Mouse (Mus musculus) 3T3-L1 (cell line): ENCODE results near the gene Gstp2.

ENCODE experiments used
- DNase-seq: peaks from one replicate; pipeline ENCODE4 v3.0.0-alpha.2; 2015; ENCODE audit warnings: low read depth, low spot score

Gstp2 gene

DNA sequence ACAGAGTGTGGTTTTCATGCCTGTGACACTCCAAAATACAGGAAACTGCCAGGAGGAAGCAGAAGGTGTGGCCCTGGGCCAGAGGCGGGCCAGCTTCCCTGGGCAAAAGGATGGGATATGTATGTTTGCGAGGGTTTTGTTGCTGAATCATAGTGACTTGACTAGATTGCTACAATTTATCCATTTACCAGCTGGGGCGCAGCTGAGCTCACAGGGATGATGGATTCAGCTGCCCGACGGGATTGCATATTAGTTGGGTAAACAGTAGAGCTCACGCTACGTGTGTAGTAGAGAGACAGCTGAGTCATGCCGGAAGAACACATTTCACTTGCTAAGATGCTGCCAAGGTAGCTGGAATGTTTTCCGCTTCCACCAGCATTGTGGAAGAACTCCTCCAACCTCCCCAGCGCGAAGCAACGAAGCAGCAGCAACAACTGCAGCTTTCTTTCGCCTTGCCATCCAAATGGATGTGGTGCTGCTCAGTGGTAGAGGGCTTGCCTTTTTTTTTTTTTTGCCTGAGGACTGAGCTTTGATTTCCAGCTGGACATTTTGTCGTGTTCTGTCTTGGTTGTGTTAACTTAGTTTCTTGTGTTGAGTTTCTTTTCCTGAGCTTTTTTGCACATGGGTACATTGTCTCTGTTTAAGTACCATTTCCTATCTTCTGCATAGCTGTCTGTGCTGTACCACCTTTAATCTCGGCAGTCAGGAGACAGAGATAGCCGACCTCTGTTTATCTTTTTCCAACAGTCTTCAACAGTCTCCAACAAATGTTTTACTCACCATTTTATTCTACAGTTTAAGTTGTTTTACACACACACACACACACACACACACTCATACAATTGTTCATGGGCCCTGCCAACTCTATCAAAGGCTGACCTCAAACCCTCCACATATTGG lies at the start of gene Gstp2:
Gstp2 (minus strand) TSS at position 58 of the 900 bp plus-strand sequence.
- peak; percentile 99 for DNase-seq

DNA sequence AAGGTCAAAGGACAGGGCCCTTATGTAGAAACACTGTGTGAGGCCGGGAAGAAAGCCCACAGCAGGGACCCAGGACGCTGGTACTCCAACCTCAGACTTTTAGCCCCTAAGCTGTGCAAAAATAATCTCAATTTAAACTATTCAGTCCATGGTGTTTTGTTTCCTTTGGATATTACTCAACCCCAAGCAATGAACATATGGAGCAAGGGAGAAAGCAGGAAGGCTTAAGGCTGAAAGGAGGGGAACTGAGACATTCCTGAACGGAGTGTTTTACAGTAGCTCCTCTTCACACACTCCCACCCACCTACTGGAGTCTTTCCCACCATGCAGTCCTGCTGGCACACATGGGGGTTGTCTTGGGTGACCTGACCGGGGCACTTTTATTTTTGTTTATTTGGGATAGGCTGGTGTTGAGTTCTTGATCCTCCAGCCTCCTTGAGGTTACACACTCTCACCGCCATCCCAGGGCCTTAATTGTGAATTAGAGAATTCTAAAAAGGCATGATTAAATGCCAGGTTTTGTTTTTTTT lies 49.0 kb upstream of the Gstp2 start:
- DNase-seq, result peak; percentile 29

GRCm38 (mm10) chr19:4094348-4094747 lies 48.5 kb upstream of the Gstp2 start:
- DNase-seq, result peak; percentile 27

GRCm38 (mm10) chr19:4093772-4094171 lies 47.9 kb upstream of the Gstp2 start:
- no peak for DNase-seq

DNA sequence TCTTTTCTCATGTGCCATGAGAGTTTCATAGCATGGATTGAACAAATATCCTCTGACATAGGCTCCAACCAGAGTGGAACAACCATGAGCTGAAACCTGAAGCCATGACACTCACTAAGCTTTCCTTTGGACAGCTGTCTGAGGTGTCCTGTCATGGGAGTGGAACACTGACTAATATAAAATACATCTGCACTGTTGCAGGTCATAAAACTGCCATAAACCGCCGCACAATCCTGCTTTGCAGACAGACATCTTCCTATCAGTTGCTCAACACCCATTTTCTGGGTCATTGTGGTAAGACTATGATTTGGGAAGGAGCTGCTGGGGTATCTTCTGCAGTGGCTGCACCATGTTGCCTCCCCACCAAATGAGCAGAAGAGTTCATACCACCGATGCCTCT lies 46.9 kb upstream of the Gstp2 start:
- DNase-seq, result peak; percentile 29

DNA sequence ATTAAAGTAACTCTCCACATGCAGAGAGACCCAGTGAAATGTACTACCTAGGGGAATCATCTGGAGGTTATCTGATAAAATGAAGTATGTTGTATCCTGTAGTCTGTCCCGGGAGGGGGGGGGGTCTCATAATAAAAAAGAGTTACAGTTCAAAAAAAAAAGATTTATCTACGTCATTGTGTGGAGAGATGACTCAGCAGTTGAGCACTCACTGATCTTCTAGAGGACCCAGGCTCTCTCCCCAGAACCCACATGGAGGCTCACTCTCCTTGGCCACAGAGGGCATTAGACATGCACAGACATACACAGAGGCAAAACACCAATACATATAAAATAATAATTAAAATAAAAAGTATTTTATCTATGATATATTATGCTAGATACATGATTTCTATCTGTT lies 45.6 kb upstream of the Gstp2 start:
- peak; percentile 65 for DNase-seq

DNA sequence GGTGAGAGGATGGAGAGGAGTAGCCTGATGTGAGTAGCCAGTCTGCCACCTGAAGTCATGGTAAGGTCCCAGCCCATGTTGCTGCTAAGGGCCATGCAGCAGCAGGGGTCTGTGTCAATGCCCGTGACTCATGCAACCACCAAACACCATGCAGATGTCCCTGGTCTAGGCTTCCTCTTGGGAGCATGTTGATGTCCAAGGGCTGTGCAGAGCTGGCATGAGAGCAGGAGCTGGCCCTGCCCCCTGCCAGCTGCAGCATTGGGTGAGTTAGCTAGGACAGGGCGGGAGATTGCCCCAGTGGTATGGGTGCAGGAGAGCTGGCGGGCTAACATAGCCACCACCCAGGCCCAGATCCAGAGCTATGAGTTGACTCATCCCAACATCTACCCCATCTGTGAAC lies 44.6 kb upstream of the Gstp2 start:
- peak; percentile 60 for DNase-seq

DNA sequence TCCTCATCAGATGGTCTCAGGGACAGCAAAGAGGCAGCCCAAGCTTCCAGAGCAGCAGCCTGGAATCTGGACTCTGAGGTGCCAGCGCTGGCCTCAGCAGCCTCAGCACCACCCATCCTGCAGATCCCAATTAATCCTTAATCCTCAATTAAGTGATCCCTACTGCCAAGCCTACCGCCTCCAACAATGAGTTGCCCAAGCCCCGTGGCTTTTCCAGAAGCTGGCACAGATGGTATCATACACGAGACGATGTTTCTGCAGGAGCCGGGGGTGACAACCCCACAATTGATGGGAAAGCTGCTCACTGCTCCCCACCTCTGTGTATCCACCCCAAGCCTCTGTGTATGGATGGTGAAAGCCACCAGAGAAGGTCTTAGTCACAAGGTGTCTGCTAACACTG lies 43.3 kb upstream of the Gstp2 start:
- no peak for DNase-seq

- no peak for DNase-seq
Observed at GRCm38 (mm10) chr19:4088146-4088545, 42.3 kb upstream of the Gstp2 start.

DNA sequence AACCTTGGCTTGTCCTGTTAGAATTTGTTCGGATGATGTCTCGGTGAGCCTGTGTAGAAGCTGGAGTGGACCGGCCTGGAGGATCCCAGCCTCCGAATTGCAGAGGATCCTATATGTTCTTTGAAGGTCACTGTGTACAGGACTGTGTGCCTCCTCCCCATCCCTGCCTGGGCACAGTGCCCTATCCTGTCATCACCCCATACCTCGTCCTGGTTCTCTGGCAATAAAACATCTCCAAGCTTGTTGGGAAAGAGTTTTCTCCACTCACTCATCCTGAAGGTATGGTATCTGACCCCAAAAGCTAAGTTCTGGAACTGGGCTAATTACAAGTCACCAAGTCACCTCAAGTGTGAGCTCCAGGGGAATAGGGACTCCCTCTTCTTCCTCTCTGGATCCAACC lies 41.3 kb upstream of the Gstp2 start:
- peak; percentile 97 for DNase-seq

DNA sequence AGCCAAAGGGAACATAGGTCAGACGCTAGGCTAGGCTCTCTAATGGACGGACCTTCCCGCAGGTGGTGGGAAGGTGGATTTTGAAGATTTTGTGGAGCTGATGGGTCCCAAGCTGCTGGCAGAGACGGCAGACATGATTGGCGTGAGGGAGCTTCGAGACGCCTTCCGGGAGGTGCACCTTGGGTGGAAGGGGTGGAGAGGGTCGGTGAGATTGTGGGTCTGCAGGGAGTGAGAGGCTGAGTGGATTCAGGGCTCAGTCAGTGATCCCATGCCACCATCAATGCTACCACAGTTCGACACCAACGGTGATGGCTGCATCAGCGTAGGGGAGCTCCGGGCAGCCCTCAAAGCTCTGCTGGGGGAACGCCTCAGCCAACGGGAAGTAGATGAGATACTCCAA lies 40.3 kb upstream of the Gstp2 start:
- DNase-seq, result no peak

- DNase-seq, result peak; percentile 60
Observed at GRCm38 (mm10) chr19:4084984-4085383, 39.2 kb upstream of the Gstp2 start.

DNA sequence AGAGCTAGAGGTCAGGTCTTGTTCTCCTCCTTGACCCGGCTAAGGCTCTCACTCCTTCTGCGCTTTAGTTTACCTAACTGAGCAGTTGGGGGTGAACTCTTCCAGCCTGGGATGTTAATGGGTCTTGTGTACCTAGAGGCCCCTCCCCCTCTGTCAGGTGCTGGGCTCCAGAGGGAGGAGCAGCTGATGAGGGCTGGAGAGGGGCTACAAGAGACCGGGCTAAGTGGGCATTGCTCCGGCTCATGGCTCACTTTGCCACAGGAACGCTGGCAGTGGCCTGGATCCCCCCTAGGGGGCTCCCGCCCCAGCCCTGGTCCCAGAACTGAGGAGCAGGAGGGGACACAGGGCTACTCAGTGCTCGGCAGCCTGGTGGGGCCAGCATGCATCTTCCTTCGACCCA lies 38.0 kb upstream of the Gstp2 start:
- no peak for DNase-seq

GRCm38 (mm10) chr19:4083316-4083715 lies 37.5 kb upstream of the Gstp2 start:
- no peak for DNase-seq

DNA sequence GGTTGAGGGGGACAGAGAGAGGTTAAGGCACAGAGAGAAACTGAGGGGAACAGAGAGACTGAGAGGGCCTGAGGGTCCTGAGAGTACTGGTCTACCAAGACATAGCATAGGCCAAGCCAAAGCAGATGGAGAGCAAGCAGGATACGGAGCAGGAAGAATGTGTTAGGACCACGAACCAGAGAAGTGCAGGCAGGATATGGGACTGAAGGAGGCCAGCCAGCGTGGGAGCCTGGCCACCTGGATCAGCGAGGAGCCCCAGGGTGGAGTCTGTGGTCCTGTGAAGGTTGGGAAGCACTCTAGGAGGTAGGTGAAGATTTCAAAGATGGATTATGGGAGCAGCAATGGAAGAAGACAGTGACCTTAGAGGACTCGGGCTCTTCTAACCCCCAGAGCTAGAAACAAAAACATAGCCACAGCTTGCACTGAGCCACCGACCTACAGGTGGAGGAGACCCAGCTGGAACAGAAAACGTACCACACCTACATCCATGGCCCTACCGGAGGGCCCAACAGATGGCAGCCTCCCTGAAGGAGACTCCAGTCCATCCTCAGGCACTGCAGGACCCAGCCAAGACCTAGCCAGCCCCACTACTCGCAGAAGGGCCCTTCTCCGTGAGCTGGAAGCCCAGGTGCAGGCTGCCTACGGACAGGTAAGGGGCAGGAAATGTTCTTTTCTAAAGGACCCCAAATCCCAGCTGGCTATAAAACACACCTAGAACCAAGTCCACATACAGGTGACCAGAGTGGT lies 36.6 kb upstream of the Gstp2 start:
- no peak for DNase-seq

GRCm38 (mm10) chr19:4081394-4081793 lies 35.6 kb upstream of the Gstp2 start, which contains the start of gene Cabp2:
Gene Cabp2, plus strand, starts transcription at chr19:4081578.
- DNase-seq, result no peak

GRCm38 (mm10) chr19:4080511-4081009 lies 34.7 kb upstream of the Gstp2 start:
- no peak for DNase-seq

GRCm38 (mm10) chr19:4079594-4079993 lies 33.8 kb upstream of the Gstp2 start:
- no peak for DNase-seq

DNA sequence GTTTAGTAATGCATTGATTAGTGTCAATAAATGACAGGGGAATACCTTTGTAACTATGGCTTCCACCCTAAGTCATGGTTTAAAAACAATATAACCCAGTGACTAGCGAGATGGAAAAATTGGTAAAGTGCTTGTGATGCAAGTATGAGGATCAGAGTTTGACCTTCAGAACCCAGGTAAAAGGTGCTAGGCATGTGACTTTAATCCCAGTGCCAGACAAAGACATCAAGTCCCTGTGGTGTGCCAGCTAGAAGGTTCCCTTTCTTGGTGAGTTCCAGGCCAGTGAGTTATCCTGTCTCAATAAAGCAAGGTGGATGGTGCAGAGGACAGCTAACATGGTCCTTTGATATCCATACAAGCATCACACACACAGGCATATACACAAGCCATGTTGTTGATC lies 29.7 kb upstream of the Gstp2 start:
- DNase-seq, result no peak

DNA sequence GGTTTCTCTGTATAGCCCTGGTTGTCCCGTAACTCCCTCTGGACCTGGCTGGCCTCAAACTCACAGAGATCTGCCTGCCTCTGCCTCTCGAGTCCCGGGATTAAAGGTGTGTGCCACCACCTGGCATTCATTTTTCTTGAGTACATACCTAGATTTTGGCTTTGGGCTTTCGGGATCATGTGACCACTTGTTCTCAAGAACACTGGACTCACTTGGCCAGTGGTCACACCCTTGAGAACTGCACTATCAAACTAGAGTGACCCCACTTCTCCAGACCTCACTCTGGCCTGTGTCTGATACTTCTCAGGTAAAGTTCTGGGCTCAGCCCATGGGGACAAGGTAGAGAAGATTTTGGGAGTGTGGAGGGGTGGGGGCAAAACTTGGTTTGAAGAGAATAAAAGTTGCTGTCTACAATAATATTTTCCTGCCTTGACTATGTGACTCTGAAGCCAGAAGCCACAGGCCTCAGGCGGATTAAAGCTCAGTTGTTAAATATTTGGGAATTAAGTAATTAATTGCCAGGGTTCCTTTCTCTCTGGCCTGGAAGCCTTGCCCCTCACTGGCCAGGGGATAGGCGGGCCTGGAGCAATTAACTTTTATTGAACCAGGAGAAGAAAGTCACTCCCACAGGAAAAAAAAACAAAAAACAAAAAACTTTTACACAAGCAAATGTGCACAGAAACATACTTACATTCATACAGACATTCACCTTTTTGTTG lies 27.0 kb upstream of the Gstp2 start:
- DNase-seq, result no peak

GRCm38 (mm10) chr19:4071406-4071805 lies 25.6 kb upstream of the Gstp2 start:
- DNase-seq, result no peak

DNA sequence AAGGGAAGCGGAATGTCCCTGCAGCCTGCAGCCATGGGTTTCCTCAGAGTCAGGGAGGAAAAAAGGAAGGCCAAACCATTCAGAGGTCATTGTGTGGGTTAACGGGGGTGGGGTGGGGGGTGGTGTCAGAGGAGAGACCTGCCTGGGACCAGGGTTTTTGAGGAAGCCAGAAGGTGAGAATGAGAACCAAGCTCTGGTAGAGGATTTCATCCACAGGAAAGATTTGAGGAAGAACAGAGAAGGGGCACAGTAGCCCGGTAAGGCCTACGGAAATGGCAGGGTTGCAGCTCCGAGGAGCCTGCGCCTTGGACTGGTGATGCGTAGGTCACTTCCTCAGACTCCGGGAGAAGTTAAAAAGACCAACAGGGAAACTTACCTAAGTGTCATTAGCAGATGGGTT lies 24.9 kb upstream of the Gstp2 start:
- DNase-seq, result no peak
